Mouse (Mus musculus): ENCODE measurements at regions not wholly inside any gene's neighbourhood (a gene's known extent, or its start where the extent isn't known, plus 50 kb on each side); places are given as distances from the start of the nearest gene placed in this dataset.

GRCm38 (mm10) chr14:74352286-74352685 lies 288.4 kb upstream of the Htr2a start:
- in situ Hi-C loops (cut with MboI, MseI), result loop anchor here in 1 of 2 experiments (25.0 kb wide), 1 partner anchor 610 kb away; no protein-coding TSS in a partner anchor

- in situ Hi-C loops (cut with MboI, MseI), result loop anchor here in 1 of 2 experiments (25.0 kb wide), 1 partner anchor 603 kb away; no protein-coding TSS in a partner anchor
These were observed 281.8 kb upstream of the Htr2a start for GRCm38 (mm10) chr14:74358730-74359444.

GRCm38 (mm10) chr14:74359663-74360552 lies 280.7 kb upstream of the Htr2a start:
- in situ Hi-C loops (cut with MboI, MseI), result loop anchor here in 1 of 2 experiments (25.0 kb wide), 1 partner anchor 602 kb away; no protein-coding TSS in a partner anchor

- in situ Hi-C loops (cut with MboI, MseI), result loop anchor here in 1 of 2 experiments (25.0 kb wide), 1 partner anchor 628 kb away; the partner anchor contains the start of gene Rubcnl
These were observed 256.2 kb upstream of the Htr2a start for GRCm38 (mm10) chr14:74384481-74384880.

GRCm38 (mm10) chr14:74392419-74392818 lies 248.2 kb upstream of the Htr2a start:
- in situ Hi-C loops (cut with MboI, MseI), result loop anchor here in 1 of 2 experiments (25.0 kb wide), 1 partner anchor 620 kb away; the partner anchor contains the start of gene Rubcnl

- in situ Hi-C loops (cut with MboI, MseI), result loop anchor here in 1 of 2 experiments (25.0 kb wide), 1 partner anchor 615 kb away; the partner anchor contains the start of gene Rubcnl
These were observed 243.4 kb upstream of the Htr2a start for GRCm38 (mm10) chr14:74397202-74397601.

GRCm38 (mm10) chr14:74409441-74409840 lies 231.2 kb upstream of the Htr2a start:
- in situ Hi-C loops (cut with MboI, MseI), result no loop called here

- in situ Hi-C loops (cut with MboI, MseI), result no loop called here
These were observed 212.4 kb upstream of the Htr2a start for GRCm38 (mm10) chr14:74428226-74428625.

- in situ Hi-C loops (cut with MboI, MseI), result no loop called here
These were observed 176.5 kb upstream of the Htr2a start for GRCm38 (mm10) chr14:74464027-74464682.

- in situ Hi-C loops (cut with MboI, MseI), result loop anchor here in 1 of 2 experiments (10.0 kb wide), 1 partner anchor 741 kb away; no protein-coding TSS in a partner anchor
These were observed 145.1 kb upstream of the Htr2a start for GRCm38 (mm10) chr14:74495504-74495903.

- in situ Hi-C loops (cut with MboI, MseI), result no loop called here
These were observed 129.1 kb upstream of the Htr2a start for GRCm38 (mm10) chr14:74511521-74511920.

GRCm38 (mm10) chr14:74516451-74516850 lies 124.2 kb upstream of the Htr2a start:
- in situ Hi-C loops (cut with MboI, MseI), result no loop called here

- in situ Hi-C loops (cut with MboI, MseI), result no loop called here
These were observed 121.1 kb upstream of the Htr2a start for GRCm38 (mm10) chr14:74519531-74519930.

GRCm38 (mm10) chr14:74521669-74522068 lies 119.0 kb upstream of the Htr2a start:
- in situ Hi-C loops (cut with MboI, MseI), result no loop called here

GRCm38 (mm10) chr14:74527246-74527645 lies 113.4 kb upstream of the Htr2a start:
- in situ Hi-C loops (cut with MboI, MseI), result no loop called here

- in situ Hi-C loops (cut with MboI, MseI), result no loop called here
These were observed 111.2 kb upstream of the Htr2a start for GRCm38 (mm10) chr14:74529368-74529951.

GRCm38 (mm10) chr14:74538187-74538586 lies 102.5 kb upstream of the Htr2a start:
- in situ Hi-C loops (cut with MboI, MseI), result no loop called here

GRCm38 (mm10) chr14:74544028-74544427 lies 96.6 kb upstream of the Htr2a start:
- in situ Hi-C loops (cut with MboI, MseI), result no loop called here

GRCm38 (mm10) chr14:74551091-74551490 lies 89.5 kb upstream of the Htr2a start:
- in situ Hi-C loops (cut with MboI, MseI), result no loop called here

GRCm38 (mm10) chr14:74553636-74554035 lies 87.0 kb upstream of the Htr2a start:
- in situ Hi-C loops (cut with MboI, MseI), result no loop called here

- in situ Hi-C loops (cut with MboI, MseI), result no loop called here
These were observed 82.3 kb upstream of the Htr2a start for GRCm38 (mm10) chr14:74558359-74558758.
